Mouse (Mus musculus) fat pad, adult 2 months (tissue): ENCODE data around the gene Emc8.

Source experiments
- DNase-seq: peaks from one replicate; pipeline ENCODE4 v3.0.0-alpha.2; 2011; ENCODE audit warnings: low read depth, low spot score; ENCODE audit errors: extremely low read depth

The Emc8 gene

GRCm38 (mm10) chr8:120668374-120668905, at the start of gene Emc8:
Emc8 (minus strand) TSS chr8:120668573.
- DNase-seq, result no peak

GRCm38 (mm10) chr8:120715996-120716680, 47.8 kb upstream of the Emc8 start:
- DNase-seq, result no peak

- DNase-seq, result no peak
Observed at GRCm38 (mm10) chr8:120715200-120715599, 46.8 kb upstream of the Emc8 start.

- DNase-seq, result no peak
Observed at GRCm38 (mm10) chr8:120709176-120709575, 40.8 kb upstream of the Emc8 start.

GRCm38 (mm10) chr8:120706193-120706592, 37.8 kb upstream of the Emc8 start:
- no peak for DNase-seq

GRCm38 (mm10) chr8:120705163-120705562, 36.8 kb upstream of the Emc8 start:
- no peak for DNase-seq

- no peak for DNase-seq
Observed at GRCm38 (mm10) chr8:120704203-120704602, 35.8 kb upstream of the Emc8 start.

GRCm38 (mm10) chr8:120701758-120702465, 33.5 kb upstream of the Emc8 start:
- DNase-seq, result no peak

GRCm38 (mm10) chr8:120700053-120700452, 31.7 kb upstream of the Emc8 start:
- no peak for DNase-seq

GRCm38 (mm10) chr8:120699565-120699964, 31.2 kb upstream of the Emc8 start:
- DNase-seq, result no peak

- no peak for DNase-seq
Observed at GRCm38 (mm10) chr8:120699079-120699478, 30.7 kb upstream of the Emc8 start.

GRCm38 (mm10) chr8:120698426-120698825, 30.1 kb upstream of the Emc8 start:
- no peak for DNase-seq

GRCm38 (mm10) chr8:120697979-120698272, 29.6 kb upstream of the Emc8 start:
- no peak for DNase-seq

- no peak for DNase-seq
Observed at GRCm38 (mm10) chr8:120697154-120697978, 29.0 kb upstream of the Emc8 start.

- DNase-seq, result no peak
Observed at GRCm38 (mm10) chr8:120696401-120697153, 28.2 kb upstream of the Emc8 start.

GRCm38 (mm10) chr8:120693861-120694493, 25.6 kb upstream of the Emc8 start:
- DNase-seq, result no peak

GRCm38 (mm10) chr8:120692934-120693333, 24.6 kb upstream of the Emc8 start:
- DNase-seq, result no peak

GRCm38 (mm10) chr8:120688511-120688910, 20.1 kb upstream of the Emc8 start:
- DNase-seq, result no peak

GRCm38 (mm10) chr8:120687786-120688185, 19.4 kb upstream of the Emc8 start:
- no peak for DNase-seq

- no peak for DNase-seq
Observed at GRCm38 (mm10) chr8:120686576-120686975, 18.2 kb upstream of the Emc8 start.
